Mouse (Mus musculus) naive thymus-derived CD4-positive, alpha-beta T cell, adult 2 months (primary cell): ENCODE results near the gene Tmem63b.
A peak's percentile ranks its signal among the peaks of the same experiment; 100 is the strongest.
"Not testable (repeated sequence)": the region's sequence is repeated elsewhere in the genome, so short reads cannot be mapped to it uniquely, and the experiment has no call there.

ENCODE experiments used
- DNase-seq: peaks from one replicate; pipeline ENCODE4 v3.0.0-alpha.2; 2011; ENCODE audit warnings: low read depth

The Tmem63b gene

DNA sequence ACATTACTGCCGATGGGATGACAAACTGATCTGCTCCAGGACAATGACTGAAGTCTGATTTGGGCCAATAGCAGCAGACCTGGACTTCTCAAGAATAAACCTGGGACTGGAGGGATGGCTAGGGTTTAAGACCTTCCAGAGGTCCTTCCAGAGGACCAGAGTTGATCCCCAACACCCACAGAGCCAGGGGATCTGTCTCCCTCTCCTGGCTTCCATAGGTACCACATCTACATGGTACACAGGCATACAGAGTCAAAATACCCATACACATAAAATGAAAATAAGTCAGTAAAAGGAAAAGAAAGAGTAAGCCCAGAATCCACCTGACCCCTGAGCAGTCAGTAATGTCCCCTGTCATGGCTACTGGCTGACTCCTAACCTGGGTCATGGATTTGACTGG lies 14.9 kb downstream of the Tmem63b start:
- no peak for DNase-seq

DNA sequence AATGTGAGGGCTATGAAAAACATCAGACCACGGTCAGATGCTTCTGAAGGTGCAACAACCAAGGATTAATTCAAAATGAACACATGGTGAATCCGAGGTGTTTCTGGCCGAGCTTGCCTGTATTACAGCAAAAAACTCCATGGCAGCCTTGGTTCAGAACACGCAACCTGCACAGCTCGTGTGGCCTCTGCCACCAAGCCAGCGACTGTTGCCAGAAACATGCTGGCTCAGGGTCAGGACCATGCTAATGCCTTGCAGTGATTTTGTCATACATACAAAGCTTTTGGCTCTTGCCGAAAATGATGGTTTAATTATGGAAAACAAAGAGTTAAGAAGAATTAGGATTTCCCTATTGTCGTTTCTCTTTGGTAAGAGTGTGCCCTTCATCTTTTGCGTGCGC lies 18.7 kb downstream of the Tmem63b start:
- DNase-seq, result no peak

DNA sequence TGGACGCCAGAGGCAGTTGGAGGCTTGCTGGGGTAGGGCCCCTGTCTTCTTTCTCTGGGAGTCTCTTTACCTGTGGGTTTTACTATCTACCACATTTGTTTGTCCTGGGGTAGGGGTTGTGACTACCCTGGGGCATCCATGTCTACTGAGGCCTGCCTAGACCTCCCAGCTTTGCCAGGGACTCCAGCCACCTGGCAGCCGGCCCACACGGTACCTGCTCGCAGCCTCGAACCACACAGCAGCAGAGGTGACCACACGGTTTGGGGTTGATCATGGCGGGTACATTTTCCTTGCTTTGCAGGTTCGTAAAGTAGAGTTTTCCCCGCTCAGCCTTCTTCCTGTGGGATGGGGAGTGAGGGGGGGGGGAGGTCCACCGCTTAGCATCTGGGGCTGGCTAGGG lies 19.2 kb downstream of the Tmem63b start:
- DNase-seq, result no peak

DNA sequence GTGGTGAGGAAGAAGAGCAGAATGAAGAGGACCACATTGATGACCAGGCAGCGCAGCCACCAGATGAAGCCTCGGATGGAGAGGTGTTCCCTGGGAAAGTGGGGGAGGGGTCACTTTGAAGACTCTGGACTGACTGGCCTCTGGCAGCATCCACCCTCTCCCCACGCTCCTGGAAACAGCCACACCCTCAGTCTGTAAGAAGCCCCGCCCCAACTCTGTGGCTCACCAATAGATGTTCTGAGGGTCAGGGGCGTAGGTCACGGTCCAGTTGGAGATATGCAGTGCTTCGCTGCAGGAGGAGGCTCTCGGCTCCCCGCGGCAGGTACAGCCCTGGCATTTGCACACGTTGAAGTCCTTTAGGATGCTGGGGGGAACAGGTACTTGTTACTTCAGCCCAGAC lies 20.6 kb downstream of the Tmem63b start:
- no peak for DNase-seq

DNA sequence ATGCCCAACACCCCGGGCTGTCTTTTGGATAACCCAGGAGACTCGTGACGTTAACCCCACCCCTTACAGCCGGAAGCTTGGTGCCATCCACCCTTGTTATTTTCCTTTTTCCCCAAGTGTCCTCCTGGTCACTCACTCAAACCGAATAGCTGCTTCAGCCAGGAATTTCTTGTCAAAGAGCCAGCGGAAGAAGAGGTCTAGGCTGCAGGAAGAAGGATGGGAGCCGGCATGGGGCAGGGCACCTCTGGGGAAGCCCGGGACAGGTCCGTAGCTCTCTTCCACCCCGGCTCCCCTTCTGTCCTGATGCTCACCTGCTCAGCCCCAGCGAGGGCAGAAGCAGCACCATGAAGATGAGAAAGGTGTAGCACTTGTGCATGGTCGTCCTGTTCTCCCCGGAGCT lies 22.1 kb downstream of the Tmem63b start:
- DNase-seq, result no peak

DNA sequence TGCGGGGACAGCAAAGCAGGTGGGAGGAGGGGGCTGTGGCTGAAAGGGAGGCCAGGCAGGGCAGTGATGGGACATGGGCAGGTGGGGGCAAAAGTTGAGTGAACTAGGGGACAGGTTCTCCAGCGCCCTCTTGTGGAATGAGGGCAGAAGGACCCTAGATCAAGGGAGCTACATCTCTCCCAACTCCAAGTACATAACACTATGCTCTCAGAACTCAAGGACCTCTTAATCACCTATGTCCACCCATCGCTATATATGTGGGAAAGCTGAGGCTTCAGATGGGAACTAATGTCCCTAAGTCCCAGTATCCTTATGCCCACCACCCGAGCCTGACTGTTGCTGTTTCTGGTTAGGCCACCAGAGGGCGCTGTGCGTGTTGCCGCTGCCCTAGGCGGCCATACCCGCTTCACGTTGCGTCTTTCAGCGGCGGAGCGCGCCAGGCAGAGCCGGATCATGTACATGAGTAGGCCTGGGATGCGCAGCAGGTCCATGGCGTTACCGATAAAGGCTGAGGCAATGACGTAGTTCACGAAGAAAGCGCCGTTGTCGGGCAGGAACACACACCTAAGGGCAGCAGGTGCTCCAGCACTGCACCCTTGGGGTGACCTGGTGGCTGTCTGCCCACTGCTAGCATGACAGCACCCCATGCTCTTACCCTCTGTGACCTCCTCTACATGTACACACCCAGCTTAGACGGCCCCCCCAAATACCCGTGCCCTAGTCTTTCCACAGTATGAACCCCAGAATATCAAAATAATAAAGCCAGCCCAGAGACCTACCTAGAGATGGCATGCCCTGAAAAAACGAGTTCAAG lies 23.4 kb downstream of the Tmem63b start:
- DNase-seq, result peak; percentile 87

DNA sequence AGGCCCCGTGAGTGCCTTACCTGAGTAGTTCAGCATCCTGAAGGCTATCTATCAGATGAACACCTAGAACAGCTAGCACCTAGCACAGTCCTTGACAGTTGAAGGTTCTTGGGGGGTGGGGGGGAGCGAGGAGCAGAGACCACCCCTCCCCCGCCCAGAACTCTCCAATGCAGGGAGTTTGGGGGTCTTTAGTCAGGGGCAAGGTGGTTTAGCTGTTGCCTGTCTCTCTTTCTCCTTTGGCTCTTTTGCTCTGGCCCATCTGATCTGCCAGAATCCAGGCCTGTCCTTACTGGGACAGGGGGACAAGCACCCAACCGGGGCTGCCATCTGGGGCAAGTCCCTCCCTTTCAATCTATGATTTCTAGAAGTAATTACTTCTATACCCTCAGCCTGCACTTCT lies 27.5 kb downstream of the Tmem63b start, which contains the start of gene Capn11:
Capn11 (minus strand) TSS at position 101 of the 400 bp plus-strand sequence.
- DNase-seq, result no peak

DNA sequence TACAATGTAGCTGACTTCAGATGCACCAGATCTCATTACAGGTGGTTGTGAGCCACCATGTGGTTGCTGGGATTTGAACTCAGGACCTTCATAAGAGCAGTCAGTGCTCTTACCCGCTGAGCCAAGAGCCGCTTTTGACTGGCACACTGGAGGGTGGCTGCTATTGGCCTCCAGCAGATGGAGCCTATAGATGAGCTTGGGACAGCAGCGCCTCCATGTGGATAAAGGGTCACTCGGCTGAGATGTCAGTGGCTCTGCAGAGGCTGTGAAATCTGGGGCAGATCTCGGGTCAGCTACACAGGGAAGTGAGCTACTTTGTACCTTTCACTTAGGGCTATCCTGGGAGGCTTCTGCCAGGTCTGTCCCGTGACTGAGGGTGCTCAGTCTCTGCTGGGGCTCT lies 30.9 kb downstream of the Tmem63b start:
- DNase-seq, result no peak

DNA sequence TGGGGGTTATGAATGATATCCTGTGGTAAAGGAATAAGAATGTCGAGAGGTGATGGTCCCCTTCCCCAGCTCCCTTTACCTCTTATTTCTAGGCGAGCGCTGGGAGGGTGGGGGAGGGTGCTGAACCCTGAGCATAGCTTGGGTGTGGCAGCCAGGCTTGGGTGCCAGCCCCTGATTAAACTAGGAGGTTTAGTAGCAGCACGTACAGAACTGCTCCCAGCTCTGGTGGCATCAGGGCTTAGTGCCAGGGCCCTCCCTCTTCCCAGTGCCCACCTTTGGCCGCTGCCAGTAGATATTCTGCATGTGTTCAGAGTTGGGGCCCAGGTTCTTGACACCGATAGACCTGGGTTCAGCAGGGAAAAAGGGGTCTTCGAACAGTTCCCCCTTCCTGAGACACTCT lies 33.5 kb downstream of the Tmem63b start:
- no peak for DNase-seq

DNA sequence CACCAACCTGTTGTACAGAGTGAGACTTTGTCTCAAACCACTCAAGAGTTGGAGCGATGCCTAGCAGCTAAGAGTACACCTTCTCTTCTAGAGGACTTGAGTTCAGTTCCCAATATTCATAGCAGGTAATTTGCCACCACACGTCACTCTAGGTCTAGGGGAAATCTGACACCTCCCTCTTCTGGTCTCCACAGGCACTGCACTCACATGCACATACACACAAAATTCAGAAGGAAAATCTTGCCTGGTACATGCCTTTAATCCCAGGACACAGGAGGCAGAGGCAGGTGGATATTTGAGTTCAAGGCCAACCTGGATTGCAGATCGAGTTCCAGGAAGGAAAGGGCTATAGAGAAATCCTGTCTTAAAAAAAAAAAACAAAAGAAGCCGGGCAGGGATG lies 42.5 kb downstream of the Tmem63b start:
- no peak for DNase-seq

DNA sequence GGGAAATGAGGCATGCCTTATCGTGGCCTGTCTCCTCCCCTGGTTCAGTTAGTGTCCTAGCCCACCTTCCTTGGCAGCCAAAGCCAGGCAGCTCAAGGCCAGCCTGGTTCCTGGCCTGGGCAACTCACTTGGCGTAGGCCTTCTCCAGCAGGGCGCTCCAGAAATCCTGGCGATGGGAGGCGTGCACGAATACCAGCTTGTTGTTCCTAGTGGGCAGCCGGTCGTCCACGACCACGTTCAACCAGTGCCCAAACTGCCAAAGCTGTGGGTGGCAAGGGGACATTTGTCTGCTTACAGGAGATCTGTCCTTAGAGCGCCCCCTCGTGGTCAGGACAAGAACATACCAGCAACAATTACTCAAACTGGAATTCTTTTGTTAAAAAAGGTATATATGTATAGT lies 44.0 kb downstream of the Tmem63b start:
- DNase-seq, result peak; percentile 78

DNA sequence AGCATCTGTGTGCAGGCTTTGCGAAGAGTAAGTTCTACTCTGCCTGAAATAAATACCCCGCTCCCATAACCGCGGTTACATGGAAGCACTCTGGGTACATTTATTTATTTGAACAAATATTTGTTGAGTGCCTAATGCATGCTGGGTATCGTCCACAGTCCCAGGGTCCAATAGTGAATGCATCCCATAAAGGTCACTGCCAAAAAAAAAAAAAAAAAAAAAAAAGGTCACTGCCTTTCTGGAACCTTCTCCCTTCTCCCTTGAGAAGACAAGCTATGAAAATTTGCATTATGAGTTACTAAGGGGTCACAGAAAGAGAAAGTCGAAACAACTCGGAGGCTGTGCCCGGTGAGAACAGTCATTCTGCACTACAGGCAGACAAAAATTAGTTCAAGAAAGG lies 44.7 kb downstream of the Tmem63b start:
- DNase-seq, result no peak

DNA sequence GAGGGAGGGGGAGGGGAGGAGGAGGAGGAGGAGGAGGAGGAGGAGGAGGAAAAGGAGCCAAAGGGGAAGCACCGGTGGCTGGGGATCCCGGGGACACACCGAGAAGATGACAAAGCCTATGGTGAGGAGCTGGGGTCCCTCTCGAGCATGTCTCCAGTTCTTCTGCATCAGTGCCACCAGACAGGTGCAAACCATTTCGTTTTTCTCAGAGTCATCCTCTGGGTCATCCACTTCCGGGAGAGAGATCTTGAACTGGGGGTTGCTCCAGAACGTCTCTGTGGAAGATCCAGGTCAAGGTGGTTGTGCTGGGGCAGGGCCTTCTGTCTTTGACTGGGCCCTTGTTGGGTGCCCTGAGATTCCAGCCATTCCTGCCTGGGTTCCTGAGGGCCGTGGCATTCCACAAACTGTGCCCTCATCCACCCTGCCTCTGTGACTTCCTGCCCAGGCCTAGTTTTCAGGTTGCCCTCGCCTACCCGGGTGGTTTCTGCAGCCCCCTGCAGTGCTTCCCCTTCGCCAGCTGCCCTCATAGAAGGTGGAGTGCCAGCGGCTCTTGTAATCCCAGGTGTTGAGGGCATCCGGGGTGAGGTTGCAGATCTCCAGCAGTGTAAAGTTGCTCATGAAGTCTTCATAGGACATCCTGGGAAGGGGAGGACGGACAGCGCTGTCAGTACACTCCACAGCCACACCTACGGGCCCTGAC lies 48.0 kb downstream of the Tmem63b start:
- no peak for DNase-seq

DNA sequence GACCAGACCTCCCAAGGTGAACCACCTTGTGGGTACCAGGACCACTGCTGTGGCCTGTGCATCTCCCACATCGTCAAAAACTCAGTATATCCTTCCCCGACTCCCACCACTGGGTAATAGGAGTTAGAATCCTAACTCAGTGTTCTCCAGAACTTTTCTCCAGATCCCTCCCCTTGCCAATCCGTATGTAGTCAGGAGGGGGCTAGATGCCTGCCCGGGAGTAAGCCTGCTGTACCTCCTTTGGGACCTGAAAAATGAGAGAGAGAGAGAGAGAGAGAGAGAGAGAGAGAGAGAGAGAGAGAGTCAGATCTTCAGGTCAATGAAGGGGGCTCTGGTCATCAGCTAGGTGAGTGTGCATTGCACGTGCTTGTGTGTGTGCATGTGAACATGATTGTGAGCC lies 52.7 kb downstream of the Tmem63b start:
- no peak for DNase-seq

DNA sequence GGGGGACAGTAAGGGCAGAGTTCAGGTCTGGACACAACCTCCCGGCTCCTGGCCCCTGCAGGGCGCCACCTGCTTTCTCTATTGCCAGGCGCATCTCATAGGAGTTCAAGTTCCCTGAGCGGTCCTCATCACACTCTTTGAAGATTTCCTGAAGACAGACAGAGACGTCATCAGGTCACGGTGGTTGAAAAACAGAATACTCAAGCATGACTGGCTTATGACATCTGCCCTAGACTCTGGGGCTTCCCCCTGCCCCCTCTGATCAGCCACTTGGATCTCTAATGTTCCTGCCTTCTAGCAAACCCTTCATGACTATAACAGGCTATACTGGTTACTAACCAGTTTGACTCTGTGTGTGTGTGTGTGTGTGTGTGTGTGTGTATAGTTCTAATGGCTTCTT lies 54.8 kb downstream of the Tmem63b start:
- DNase-seq, result peak; percentile 41

DNA sequence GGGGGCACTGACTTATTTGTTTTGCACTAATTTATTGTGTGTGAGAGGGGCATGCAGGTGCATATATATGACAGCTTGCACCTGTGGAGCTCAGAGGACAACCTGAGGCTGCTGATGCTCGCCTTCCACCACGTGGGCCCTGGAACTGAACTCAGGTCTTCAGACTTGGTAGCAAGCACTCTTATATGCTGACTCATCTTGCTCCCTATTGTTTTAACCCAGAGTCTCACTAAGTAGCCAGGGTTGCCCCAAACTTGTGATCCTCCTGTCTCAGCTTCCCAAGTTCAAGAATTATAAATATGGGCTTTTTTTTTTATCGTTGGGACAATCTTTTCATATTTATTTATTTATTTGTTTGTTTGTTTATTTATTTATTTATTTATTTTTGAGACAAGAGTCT lies 55.7 kb downstream of the Tmem63b start:
- no peak for DNase-seq

DNA sequence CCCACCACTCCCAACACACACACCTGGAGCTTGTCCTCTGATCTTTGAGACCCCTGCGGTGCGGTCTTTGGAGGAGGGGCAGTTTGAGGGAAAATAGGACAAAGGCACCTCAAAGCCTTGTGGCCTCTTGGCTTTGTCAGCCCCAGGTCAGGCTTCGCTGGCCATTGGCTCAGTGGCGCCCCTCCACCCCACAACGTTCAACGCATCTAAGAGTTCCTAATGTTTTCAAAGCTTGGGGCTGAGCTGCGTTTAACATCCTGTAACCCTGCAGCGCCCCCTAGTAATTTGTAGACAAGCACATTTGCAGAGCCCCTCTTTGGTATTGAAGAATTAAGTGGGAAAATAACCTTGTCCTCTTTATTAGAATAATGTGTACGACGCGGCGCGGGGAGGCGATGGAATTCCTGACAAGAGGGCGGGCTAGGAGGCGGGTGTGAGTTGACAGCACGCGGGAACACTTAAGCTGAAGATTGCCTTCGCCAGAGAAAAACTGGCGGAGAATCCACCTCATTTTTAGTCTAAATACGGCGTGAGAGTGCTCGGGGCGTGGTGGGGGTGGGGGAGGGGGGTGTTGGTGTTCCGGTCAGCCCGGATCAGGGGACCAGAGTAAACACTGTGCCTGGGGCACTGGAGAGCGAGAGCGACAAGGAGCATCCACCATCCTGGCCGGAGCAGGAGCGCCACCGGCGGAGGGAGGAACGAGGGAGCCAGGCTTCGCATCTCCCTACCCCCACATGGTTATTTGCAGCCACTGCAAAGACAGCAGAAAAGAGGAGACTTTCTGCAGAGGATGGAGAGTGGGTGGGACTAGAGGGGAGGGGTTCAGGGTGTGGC lies 56.6 kb downstream of the Tmem63b start:
- DNase-seq, result peak; percentile 81

DNA sequence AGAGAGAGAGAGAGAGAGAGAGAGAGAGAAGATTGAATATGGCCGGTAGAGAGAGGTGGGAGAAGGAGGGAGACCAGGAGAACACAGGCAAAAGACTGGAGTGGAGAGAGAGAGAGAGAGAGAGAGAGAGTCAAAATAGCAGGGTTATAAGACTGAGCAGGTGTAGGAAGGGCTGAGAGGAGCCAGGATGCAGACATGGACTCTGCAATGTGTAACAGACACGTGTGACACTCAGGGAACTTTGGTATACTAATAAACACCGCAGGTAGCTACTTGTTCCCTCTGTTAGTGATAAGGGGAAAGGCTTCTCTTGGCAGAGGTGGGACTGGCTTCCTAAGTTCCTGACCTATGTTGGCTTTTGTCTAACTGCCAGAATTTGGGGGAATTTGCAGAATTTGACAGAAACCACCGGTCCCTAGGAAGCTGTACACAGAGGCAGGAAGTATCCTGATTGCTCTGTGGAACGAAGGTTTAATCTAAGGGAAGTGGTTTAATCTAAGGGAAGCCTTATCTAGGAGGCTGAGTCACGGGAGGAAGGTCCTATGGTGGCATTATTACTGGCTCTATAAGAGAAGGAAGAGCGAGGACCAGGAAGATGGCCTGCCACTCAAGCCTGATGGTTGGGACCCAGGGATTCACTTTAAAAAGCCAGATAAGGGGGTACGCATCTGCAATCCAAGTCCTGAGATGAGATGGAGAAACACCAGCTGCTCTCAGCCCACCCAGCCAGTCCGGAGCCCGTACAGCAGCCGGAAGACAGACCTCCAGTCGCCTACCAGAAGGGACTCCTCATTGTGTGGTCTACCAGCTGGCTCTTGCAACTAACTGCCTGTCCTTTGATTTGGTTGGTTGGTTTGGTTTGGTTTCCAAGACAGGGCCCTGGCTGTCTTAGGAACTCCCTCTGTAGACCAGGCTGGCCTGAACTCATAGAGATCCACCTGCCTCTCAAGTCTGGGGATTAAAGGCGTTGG lies 57.5 kb downstream of the Tmem63b start:
- DNase-seq, result no peak

DNA sequence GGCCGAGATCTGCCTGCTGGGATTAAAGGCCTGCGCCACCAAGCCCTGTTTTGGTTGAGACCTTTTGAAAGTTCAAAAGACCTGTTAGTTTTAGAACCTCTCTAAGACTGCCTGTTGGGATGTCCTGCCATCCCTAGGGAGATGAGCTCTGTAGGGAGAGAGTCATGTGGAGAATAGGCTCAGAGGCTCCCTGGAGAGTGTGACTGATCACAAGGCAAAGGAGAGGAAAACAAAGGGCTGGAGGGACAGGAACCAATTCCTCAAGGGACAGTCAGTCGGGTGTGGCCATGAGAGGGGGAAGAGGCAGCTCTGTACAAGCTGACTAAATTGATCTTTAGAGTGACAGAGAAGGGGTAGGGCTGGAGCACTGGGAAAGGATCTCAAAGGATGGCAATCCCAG lies 58.5 kb downstream of the Tmem63b start:
- no peak for DNase-seq

DNA sequence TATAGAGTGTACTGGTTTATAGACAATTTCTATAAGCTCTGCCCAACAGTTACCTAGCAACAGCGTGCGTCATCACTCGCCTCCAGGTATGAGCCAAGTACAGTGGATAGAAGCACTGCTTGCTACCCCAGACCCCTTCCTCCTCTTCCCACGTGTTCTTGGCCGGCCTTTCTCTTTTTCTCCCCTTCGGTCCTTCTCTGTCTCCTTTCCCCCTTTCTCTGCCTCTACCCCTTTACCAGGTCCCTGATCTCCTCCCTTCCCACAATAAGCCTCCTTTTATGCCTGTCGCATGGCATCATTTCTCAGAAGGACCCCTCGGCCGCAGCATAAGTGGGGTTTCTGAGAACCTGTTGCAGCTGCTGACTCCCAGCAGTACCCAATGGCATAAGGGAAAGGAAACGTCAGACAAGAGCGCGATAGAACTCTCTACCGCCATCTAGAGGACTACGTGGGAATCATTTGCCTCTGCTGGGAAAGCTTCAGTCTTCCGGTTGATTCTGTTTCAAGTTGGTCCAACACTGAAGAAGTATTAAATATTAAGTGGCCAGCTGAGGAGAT lies 60.0 kb downstream of the Tmem63b start:
- peak; percentile 93 for DNase-seq

DNA sequence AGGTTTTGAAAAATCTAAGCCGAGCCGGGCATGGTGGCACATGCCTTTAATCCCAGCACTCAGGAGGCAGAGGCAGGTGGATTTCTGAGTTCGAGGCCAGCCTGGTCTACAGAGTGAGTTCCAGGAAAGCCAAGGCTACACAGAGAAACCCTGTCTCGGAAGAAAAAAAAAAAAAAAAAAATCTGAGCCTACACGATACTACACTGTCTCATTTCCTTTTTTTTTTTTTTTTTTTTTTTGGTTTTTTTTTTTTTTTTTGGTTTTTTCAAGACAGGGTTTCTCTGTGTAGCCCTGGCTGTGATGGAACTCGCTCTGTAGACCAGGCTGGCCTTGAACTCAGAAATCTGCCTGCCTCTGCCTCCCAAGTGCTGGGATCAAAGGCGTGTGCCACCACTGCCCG lies 63.3 kb downstream of the Tmem63b start:
- DNase-seq, result not testable (repeated sequence)
